Mouse (Mus musculus): Measurements from ENCODE around the gene Map4k2. TPM values are rescaled to one million over a fixed set of nuclear protein-coding genes. Genes with fewer than 3 reads are reported as not detected.
A peak's percentile ranks its signal among the peaks of the same experiment; 100 is the strongest.

Gene Map4k2
- polyA plus RNA-seq, 1 experiment from 2014 or later = 20.1 TPM

- Histone ChIP-seq H3K4me3 (ENCODE audit: low read depth, low read length) (no peak overlapping the region), H3K27ac (ENCODE audit: low read length) (no peak overlapping the region), H3K4me1 (ENCODE audit: control insufficient read depth, insufficient read depth, low read length) (peaks cover 10% of the 10 kb centered on the region), H3K4me2 (ENCODE audit: low read length) (no peak overlapping the region), H3K27me3 (ENCODE audit: control insufficient read depth, insufficient read depth, low read depth, low read length) (no peaks in the 10 kb centered on the region), H3K9me3 (replicated peaks; ENCODE audit: control insufficient read depth, low read length, poor library complexity, severe bottlenecking) (no peaks in the 10 kb centered on the region), H3K9ac (ENCODE audit: low read depth, low read length) (peak overlapping the region; percentile 40; the same call in 1 of the 2 replicates), H3K36me3 (ENCODE audit: control insufficient read depth, insufficient read depth, low read length) (no peaks in the 10 kb centered on the region)
- 67% methylated on average over 5 of the region's 5 CpGs for WGBS
- ATAC-seq = no peak
Measured at GRCm38 (mm10) chr19:6331178-6331577, 9.8 kb upstream of the Map4k2 start.

GRCm38 (mm10) chr19:6331719-6332516 is 9.0 kb upstream of the Map4k2 start:
- H3K4me2 ChIP-seq (ENCODE audit: low read length) = peak overlapping the region; percentile 37
- H3K9ac ChIP-seq (ENCODE audit: low read depth, low read length) = peak overlapping the region; percentile 40; the same call in 1 of the 2 replicates
- no peak overlapping the region for H3K27ac ChIP-seq (ENCODE audit: low read length)
- H3K9me3 ChIP-seq (replicated peaks; ENCODE audit: control insufficient read depth, low read length, poor library complexity, severe bottlenecking) = no peaks in the 10 kb centered on the region
- WGBS = 20% methylated on average over 13 of the region's 13 CpGs
- ATAC-seq = no peak
- no peak overlapping the region for H3K4me3 ChIP-seq (ENCODE audit: low read depth, low read length)
- H3K36me3 ChIP-seq (ENCODE audit: control insufficient read depth, insufficient read depth, low read length) = no peaks in the 10 kb centered on the region
- no peaks in the 10 kb centered on the region for H3K27me3 ChIP-seq (ENCODE audit: control insufficient read depth, insufficient read depth, low read depth, low read length)
- peaks cover 17% of the 10 kb centered on the region for H3K4me1 ChIP-seq (ENCODE audit: control insufficient read depth, insufficient read depth, low read length)

GRCm38 (mm10) chr19:6333761-6334595 is 7.0 kb upstream of the Map4k2 start:
- H3K4me2 ChIP-seq (ENCODE audit: low read length) = peak overlapping the region; percentile 38
- H3K4me1 ChIP-seq (ENCODE audit: control insufficient read depth, insufficient read depth, low read length) = peaks cover 23% of the 10 kb centered on the region
- no peaks in the 10 kb centered on the region for H3K27me3 ChIP-seq (ENCODE audit: control insufficient read depth, insufficient read depth, low read depth, low read length)
- peaks cover 12% of the 10 kb centered on the region for H3K36me3 ChIP-seq (ENCODE audit: control insufficient read depth, insufficient read depth, low read length)
- 66% methylated on average over 9 of the region's 9 CpGs for WGBS
- H3K4me3 ChIP-seq (ENCODE audit: low read depth, low read length) = peak overlapping the region; percentile 86
- H3K27ac ChIP-seq (ENCODE audit: low read length) = peak overlapping the region; percentile 81
- peak; percentile 11; the same call in 1 of the 2 replicates for ATAC-seq
- H3K9ac ChIP-seq (ENCODE audit: low read depth, low read length) = no peak overlapping the region
- no peaks in the 10 kb centered on the region for H3K9me3 ChIP-seq (replicated peaks; ENCODE audit: control insufficient read depth, low read length, poor library complexity, severe bottlenecking)

GRCm38 (mm10) chr19:6334673-6335457 is 6.1 kb upstream of the Map4k2 start, which contains the start of gene Men1:
Gene Men1, plus strand, starts transcription at chr19:6334979.
- WGBS = 0% methylated on average over 39 of the region's 43 CpGs
- peaks cover 21% of the 10 kb centered on the region for H3K36me3 ChIP-seq (ENCODE audit: control insufficient read depth, insufficient read depth, low read length)
- H3K4me3 ChIP-seq (ENCODE audit: low read depth, low read length) = peak within 1 kb of the TSS; percentile 86
- no peaks in the 10 kb centered on the region for H3K9me3 ChIP-seq (replicated peaks; ENCODE audit: control insufficient read depth, low read length, poor library complexity, severe bottlenecking)
- H3K4me1 ChIP-seq (ENCODE audit: control insufficient read depth, insufficient read depth, low read length) = peaks cover 23% of the 10 kb centered on the region
- peak within 1 kb of the TSS; percentile 90 for H3K9ac ChIP-seq (ENCODE audit: low read depth, low read length)
- no peaks in the 10 kb centered on the region for H3K27me3 ChIP-seq (ENCODE audit: control insufficient read depth, insufficient read depth, low read depth, low read length)
- peak within 1 kb of the TSS; percentile 81 for H3K27ac ChIP-seq (ENCODE audit: low read length)
- peak; percentile 95 for ATAC-seq
- peak within 1 kb of the TSS; percentile 96 for H3K4me2 ChIP-seq (ENCODE audit: low read length)

- Histone ChIP-seq H3K9ac (ENCODE audit: low read depth, low read length) (peak overlapping the region; percentile 90), H3K27me3 (ENCODE audit: control insufficient read depth, insufficient read depth, low read depth, low read length) (no peaks in the 10 kb centered on the region), H3K4me1 (ENCODE audit: control insufficient read depth, insufficient read depth, low read length) (peaks cover 25% of the 10 kb centered on the region), H3K9me3 (replicated peaks; ENCODE audit: control insufficient read depth, low read length, poor library complexity, severe bottlenecking) (no peaks in the 10 kb centered on the region), H3K4me3 (ENCODE audit: low read depth, low read length) (peak overlapping the region; percentile 86), H3K4me2 (ENCODE audit: low read length) (peak overlapping the region; percentile 96), H3K27ac (ENCODE audit: low read length) (peak overlapping the region; percentile 81), H3K36me3 (ENCODE audit: control insufficient read depth, insufficient read depth, low read length) (peaks cover 24% of the 10 kb centered on the region)
- WGBS = under 1% methylated on average over 24 of the region's 25 CpGs
- no peak; the same call in 1 of the 2 replicates for ATAC-seq
Measured at GRCm38 (mm10) chr19:6335458-6335827, 5.5 kb upstream of the Map4k2 start.

GRCm38 (mm10) chr19:6336920-6337319 is 4.0 kb upstream of the Map4k2 start:
- Histone ChIP-seq H3K27ac (ENCODE audit: low read length) (no peak overlapping the region), H3K4me3 (ENCODE audit: low read depth, low read length) (peak overlapping the region; percentile 86; the same call in 1 of the 2 replicates), H3K9ac (ENCODE audit: low read depth, low read length) (peak overlapping the region; percentile 90), H3K27me3 (ENCODE audit: control insufficient read depth, insufficient read depth, low read depth, low read length) (no peaks in the 10 kb centered on the region), H3K36me3 (ENCODE audit: control insufficient read depth, insufficient read depth, low read length) (peaks cover 24% of the 10 kb centered on the region), H3K4me1 (ENCODE audit: control insufficient read depth, insufficient read depth, low read length) (peaks cover 34% of the 10 kb centered on the region), H3K4me2 (ENCODE audit: low read length) (peak overlapping the region; percentile 96), H3K9me3 (replicated peaks; ENCODE audit: control insufficient read depth, low read length, poor library complexity, severe bottlenecking) (no peaks in the 10 kb centered on the region)
- 97% methylated on average over 10 of the region's 10 CpGs for whole genome bisulfite sequencing
- ATAC-seq = no peak

- 90% methylated on average over 7 of the region's 7 CpGs for WGBS
- Histone ChIP-seq H3K36me3 (ENCODE audit: control insufficient read depth, insufficient read depth, low read length) (peaks cover 26% of the 10 kb centered on the region), H3K27ac (ENCODE audit: low read length) (no peak overlapping the region), H3K4me2 (ENCODE audit: low read length) (no peak overlapping the region), H3K4me1 (ENCODE audit: control insufficient read depth, insufficient read depth, low read length) (peaks cover 34% of the 10 kb centered on the region), H3K27me3 (ENCODE audit: control insufficient read depth, insufficient read depth, low read depth, low read length) (no peaks in the 10 kb centered on the region), H3K4me3 (ENCODE audit: low read depth, low read length) (no peak overlapping the region), H3K9me3 (replicated peaks; ENCODE audit: control insufficient read depth, low read length, poor library complexity, severe bottlenecking) (no peaks in the 10 kb centered on the region), H3K9ac (ENCODE audit: low read depth, low read length) (no peak overlapping the region)
- no peak for ATAC-seq
Measured at GRCm38 (mm10) chr19:6338171-6338570, 2.8 kb upstream of the Map4k2 start.

- Histone ChIP-seq H3K4me1 (ENCODE audit: control insufficient read depth, insufficient read depth, low read length) (peaks cover 34% of the 10 kb centered on the region), H3K36me3 (ENCODE audit: control insufficient read depth, insufficient read depth, low read length) (peaks cover 26% of the 10 kb centered on the region), H3K4me3 (ENCODE audit: low read depth, low read length) (no peak overlapping the region), H3K9me3 (replicated peaks; ENCODE audit: control insufficient read depth, low read length, poor library complexity, severe bottlenecking) (no peaks in the 10 kb centered on the region), H3K9ac (ENCODE audit: low read depth, low read length) (no peak overlapping the region), H3K4me2 (ENCODE audit: low read length) (no peak overlapping the region), H3K27ac (ENCODE audit: low read length) (no peak overlapping the region), H3K27me3 (ENCODE audit: control insufficient read depth, insufficient read depth, low read depth, low read length) (no peaks in the 10 kb centered on the region)
- WGBS = 96% methylated on average over 11 of the region's 11 CpGs
- no peak for ATAC-seq
Measured at GRCm38 (mm10) chr19:6338716-6339115, 2.2 kb upstream of the Map4k2 start.
